Mouse (Mus musculus): ENCODE data around the gene Tspan17. TPM values are rescaled to one million over a fixed set of nuclear protein-coding genes. Genes with fewer than 3 reads are reported as not detected.
"Not testable (repeated sequence)": the region's sequence is repeated elsewhere in the genome, so short reads cannot be mapped to it uniquely, and the experiment has no call there.

The Tspan17 gene
- polyA plus RNA-seq, 1 experiment from 2014 or later: 13.0 TPM

- H3K4me3 ChIP-seq (ENCODE audit: low read depth, low read length): no peak overlapping the region
- WGBS: 70% methylated on average over 3 of the region's 3 CpGs
- no peaks in the 10 kb centered on the region for H3K4me1 ChIP-seq (ENCODE audit: control insufficient read depth, insufficient read depth, low read length)
- no peak overlapping the region for H3K4me2 ChIP-seq (ENCODE audit: low read depth, low read length)
- 0 out of 2 replicates have a peak overlapping the region, but pooled peaks have one; percentile 21 for H3K27ac ChIP-seq (replicated peaks; ENCODE audit: low read depth, low read length)
- H3K9ac ChIP-seq (ENCODE audit: low read depth, low read length): no peak overlapping the region
- H3K27me3 ChIP-seq (replicated peaks; ENCODE audit: control insufficient read depth, insufficient read depth, low read length): no peaks in the 10 kb centered on the region
- no peak for ATAC-seq (ENCODE audit: low read depth)
- no peaks in the 10 kb centered on the region for H3K9me3 ChIP-seq (ENCODE audit: control insufficient read depth, low read length)
- H3K36me3 ChIP-seq (ENCODE audit: control insufficient read depth, insufficient read depth, low read length): no peaks in the 10 kb centered on the region
- DNase-seq (ENCODE audit: low spot score): no peak
These were observed 8.1 kb upstream of the Tspan17 start for GRCm38 (mm10) chr13:54781086-54781485.

- WGBS: 52% methylated on average over 2 of the region's 2 CpGs
- DNase-seq (ENCODE audit: low spot score) (no peak), ATAC-seq (ENCODE audit: low read depth) (no peak)
- no peak overlapping the region for H3K4me3 ChIP-seq (ENCODE audit: low read depth, low read length)
- H3K4me2 ChIP-seq (ENCODE audit: low read depth, low read length): no peak overlapping the region
- no peak overlapping the region for H3K27ac ChIP-seq (replicated peaks; ENCODE audit: low read depth, low read length)
- no peaks in the 10 kb centered on the region for H3K36me3 ChIP-seq (ENCODE audit: control insufficient read depth, insufficient read depth, low read length)
- no peak overlapping the region for H3K9ac ChIP-seq (ENCODE audit: low read depth, low read length)
- no peaks in the 10 kb centered on the region for H3K4me1 ChIP-seq (ENCODE audit: control insufficient read depth, insufficient read depth, low read length)
- no peaks in the 10 kb centered on the region for H3K9me3 ChIP-seq (ENCODE audit: control insufficient read depth, low read length)
- H3K27me3 ChIP-seq (replicated peaks; ENCODE audit: control insufficient read depth, insufficient read depth, low read length): no peaks in the 10 kb centered on the region
These were observed 5.9 kb upstream of the Tspan17 start for GRCm38 (mm10) chr13:54783235-54783634.

- Histone ChIP-seq H3K27ac (replicated peaks; ENCODE audit: low read depth, low read length) (no peak within 1 kb of the TSS), H3K4me2 (ENCODE audit: low read depth, low read length) (no peak within 1 kb of the TSS), H3K9ac (ENCODE audit: low read depth, low read length) (no peak within 1 kb of the TSS), H3K27me3 (replicated peaks; ENCODE audit: control insufficient read depth, insufficient read depth, low read length) (no peaks in the 10 kb centered on the region), H3K4me1 (ENCODE audit: control insufficient read depth, insufficient read depth, low read length) (no peaks in the 10 kb centered on the region), H3K36me3 (ENCODE audit: control insufficient read depth, insufficient read depth, low read length) (no peaks in the 10 kb centered on the region), H3K4me3 (ENCODE audit: low read depth, low read length) (no peak within 1 kb of the TSS), H3K9me3 (ENCODE audit: control insufficient read depth, low read length) (no peaks in the 10 kb centered on the region)
- 82% methylated on average over 4 of the region's 4 CpGs for WGBS
- no peak for DNase-seq (ENCODE audit: low spot score)
- ATAC-seq (ENCODE audit: low read depth): no peak
These were observed 5.5 kb upstream of the Tspan17 start, which contains the start of gene Eif4e1b for GRCm38 (mm10) chr13:54783698-54784097. Gene Eif4e1b, plus strand, starts transcription at chr13:54783998.

GRCm38 (mm10) chr13:54787591-54787990, 1.6 kb upstream of the Tspan17 start:
- 68% methylated on average over 2 of the region's 2 CpGs for WGBS
- H3K27ac ChIP-seq (replicated peaks; ENCODE audit: low read depth, low read length); H3K36me3 ChIP-seq (ENCODE audit: control insufficient read depth, insufficient read depth, low read length); H3K9ac ChIP-seq (ENCODE audit: low read depth, low read length); ATAC-seq (ENCODE audit: low read depth); DNase-seq (ENCODE audit: low spot score); H3K9me3 ChIP-seq (ENCODE audit: control insufficient read depth, low read length); H3K4me3 ChIP-seq (ENCODE audit: low read depth, low read length); H3K4me2 ChIP-seq (ENCODE audit: low read depth, low read length): not testable (repeated sequence)
- Histone ChIP-seq H3K4me1 (ENCODE audit: control insufficient read depth, insufficient read depth, low read length) (peaks cover 13% of the 10 kb centered on the region), H3K27me3 (replicated peaks; ENCODE audit: control insufficient read depth, insufficient read depth, low read length) (peaks cover 17% of the 10 kb centered on the region)

GRCm38 (mm10) chr13:54789561-54790397, 602 bp downstream of the Tspan17 start:
- peak; percentile 48 for ATAC-seq (ENCODE audit: low read depth)
- peak; percentile 33 for DNase-seq (ENCODE audit: low spot score)
- Histone ChIP-seq H3K36me3 (ENCODE audit: control insufficient read depth, insufficient read depth, low read length) (no peaks in the 10 kb centered on the region), H3K27ac (replicated peaks; ENCODE audit: low read depth, low read length) (no peak overlapping the region), H3K4me3 (ENCODE audit: low read depth, low read length) (peak overlapping the region; percentile 60), H3K9ac (ENCODE audit: low read depth, low read length) (peak overlapping the region; percentile 58), H3K4me1 (ENCODE audit: control insufficient read depth, insufficient read depth, low read length) (peaks cover 13% of the 10 kb centered on the region), H3K4me2 (ENCODE audit: low read depth, low read length) (peak overlapping the region; percentile 99), H3K27me3 (replicated peaks; ENCODE audit: control insufficient read depth, insufficient read depth, low read length) (peaks cover 17% of the 10 kb centered on the region), H3K9me3 (ENCODE audit: control insufficient read depth, low read length) (no peaks in the 10 kb centered on the region)
- WGBS: 2% methylated on average over 28 of the region's 38 CpGs

- no peak overlapping the region for H3K4me3 ChIP-seq (ENCODE audit: low read depth, low read length)
- H3K27me3 ChIP-seq (replicated peaks; ENCODE audit: control insufficient read depth, insufficient read depth, low read length): peaks cover 17% of the 10 kb centered on the region
- H3K36me3 ChIP-seq (ENCODE audit: control insufficient read depth, insufficient read depth, low read length): no peaks in the 10 kb centered on the region
- 17% methylated on average over 21 of the region's 21 CpGs for WGBS
- ATAC-seq (ENCODE audit: low read depth) (no peak), DNase-seq (ENCODE audit: low spot score) (no peak)
- no peaks in the 10 kb centered on the region for H3K9me3 ChIP-seq (ENCODE audit: control insufficient read depth, low read length)
- no peak overlapping the region for H3K4me2 ChIP-seq (ENCODE audit: low read depth, low read length)
- H3K9ac ChIP-seq (ENCODE audit: low read depth, low read length): no peak overlapping the region
- H3K27ac ChIP-seq (replicated peaks; ENCODE audit: low read depth, low read length): no peak overlapping the region
- H3K4me1 ChIP-seq (ENCODE audit: control insufficient read depth, insufficient read depth, low read length): peaks cover 13% of the 10 kb centered on the region
These were observed 3.4 kb downstream of the Tspan17 start for GRCm38 (mm10) chr13:54792259-54793230.

- 71% methylated on average over 12 of the region's 16 CpGs for WGBS
- Histone ChIP-seq H3K4me1 (ENCODE audit: control insufficient read depth, insufficient read depth, low read length) (peaks cover 11% of the 10 kb centered on the region), H3K27me3 (replicated peaks; ENCODE audit: control insufficient read depth, insufficient read depth, low read length) (peaks cover 17% of the 10 kb centered on the region), H3K4me3 (ENCODE audit: low read depth, low read length) (no peak overlapping the region), H3K27ac (replicated peaks; ENCODE audit: low read depth, low read length) (no peak overlapping the region), H3K9ac (ENCODE audit: low read depth, low read length) (no peak overlapping the region), H3K4me2 (ENCODE audit: low read depth, low read length) (no peak overlapping the region), H3K36me3 (ENCODE audit: control insufficient read depth, insufficient read depth, low read length) (no peaks in the 10 kb centered on the region), H3K9me3 (ENCODE audit: control insufficient read depth, low read length) (no peaks in the 10 kb centered on the region)
- DNase-seq (ENCODE audit: low spot score) (no peak), ATAC-seq (ENCODE audit: low read depth) (no peak)
These were observed 4.9 kb downstream of the Tspan17 start for GRCm38 (mm10) chr13:54794002-54794577.

- no peaks in the 10 kb centered on the region for H3K36me3 ChIP-seq (ENCODE audit: control insufficient read depth, insufficient read depth, low read length)
- no peak for ATAC-seq (ENCODE audit: low read depth)
- H3K4me1 ChIP-seq (ENCODE audit: control insufficient read depth, insufficient read depth, low read length): peaks cover 5% of the 10 kb centered on the region; the same call in 1 of the 2 replicates
- H3K9ac ChIP-seq (ENCODE audit: low read depth, low read length): no peak overlapping the region
- no peaks in the 10 kb centered on the region for H3K9me3 ChIP-seq (ENCODE audit: control insufficient read depth, low read length)
- no peak overlapping the region for H3K4me3 ChIP-seq (ENCODE audit: low read depth, low read length)
- H3K4me2 ChIP-seq (ENCODE audit: low read depth, low read length): no peak overlapping the region
- no peak overlapping the region for H3K27ac ChIP-seq (replicated peaks; ENCODE audit: low read depth, low read length)
- no peak for DNase-seq (ENCODE audit: low spot score)
- H3K27me3 ChIP-seq (replicated peaks; ENCODE audit: control insufficient read depth, insufficient read depth, low read length): peaks cover 17% of the 10 kb centered on the region
- WGBS: 47% methylated on average over 5 of the region's 5 CpGs
These were observed 5.7 kb downstream of the Tspan17 start for GRCm38 (mm10) chr13:54794843-54795242.

Data from embryonic facial prominence, embryonic 14.5 days (tissue).